Comparison of ENCODE assay signal across 21 mouse cellular contexts in the genomic region with DNA sequence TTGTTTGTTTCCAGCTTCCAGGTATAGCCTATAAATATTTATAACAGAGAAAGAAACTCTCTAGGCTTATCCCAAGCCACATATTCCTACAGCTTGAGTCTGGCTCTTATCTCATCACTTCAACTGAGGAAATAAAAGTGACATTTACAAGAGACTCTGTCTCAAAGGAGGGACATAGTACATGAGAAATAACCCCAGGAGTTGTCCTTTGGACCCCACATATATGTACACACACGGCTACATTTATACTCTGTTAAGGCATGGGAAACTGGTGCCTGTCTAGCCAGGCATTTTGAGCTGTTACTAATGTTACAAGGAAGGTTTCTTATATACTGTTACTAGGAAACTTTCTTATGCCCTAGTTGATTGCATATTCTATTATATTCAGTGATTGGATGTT.
DNase-seq lines count a peak whose midpoint lies in the region; ATAC-seq lines count a peak whose summit lies in the region.
"Had no signal": no experiment of that assay in that cellular context is flagged by ENCODE, and none has a peak within 500 bp of the region (broad histone marks: within the 10 kb centered on the region; RNA-seq: fewer than 3 reads in every experiment).

No protein-coding gene starts in this region.

- no peak for DNase-seq in lung, postnatal 4 days
- peak; percentile 2 for DNase-seq in retina, postnatal 1 day
- no peak for DNase-seq in retina, embryonic 14.5 days (ENCODE audit: low spot score)
- DNase-seq in Muller cell, postnatal 12 days (ENCODE audit: inconsistent ontology term), result no peak
- no peak for DNase-seq in spleen, postnatal 14 days (ENCODE audit: low spot score in 2 of 2)
- DNase-seq: adrenal gland, adult 8-10 months; adrenal gland, postnatal 14 days; adrenal gland, postnatal 36 days; cerebellum, adult 11-12 months; cerebellum, adult 2 months; cerebellum, adult 9-10 months; cerebellum, postnatal 10 days; cerebellum, postnatal 25 days had no signal

- H3K4me2 ChIP-seq in lung, embryonic 15.5 days, result no peak overlapping the region
- H3K4me2 ChIP-seq in intestine, embryonic 16.5 days (ENCODE audit: low read depth, low read length), result no peak overlapping the region
- H3K4me2 ChIP-seq: embryonic facial prominence, embryonic 12.5 days; forebrain, embryonic 13.5 days; forebrain, embryonic 15.5 days had no signal

- no peak overlapping the region for H3K9ac ChIP-seq in lung, embryonic 15.5 days
- no peak overlapping the region for H3K9ac ChIP-seq in intestine, embryonic 16.5 days (ENCODE audit: low read depth, low read length)
- H3K9ac ChIP-seq: embryonic facial prominence, embryonic 12.5 days; forebrain, embryonic 13.5 days; forebrain, embryonic 15.5 days had no signal

- 56% methylated on average over 1 of the region's 1 CpGs for WGBS in lung, embryonic 15.5 days
- 29% methylated on average over 1 of the region's 1 CpGs for WGBS in intestine, embryonic 16.5 days

- no peaks in the 10 kb centered on the region for H3K9me3 ChIP-seq in lung, embryonic 15.5 days
- H3K9me3 ChIP-seq in intestine, embryonic 16.5 days (ENCODE audit: control insufficient read depth, low read length), result no peaks in the 10 kb centered on the region
- H3K9me3 ChIP-seq: embryonic facial prominence, embryonic 10.5 days; embryonic facial prominence, embryonic 12.5 days; forebrain, embryonic 13.5 days; forebrain, embryonic 15.5 days had no signal

- no peak overlapping the region for H3K4me3 ChIP-seq in lung, embryonic 15.5 days
- no peak overlapping the region for H3K4me3 ChIP-seq in intestine, embryonic 16.5 days (ENCODE audit: low read length)
- H3K4me3 ChIP-seq: embryonic facial prominence, embryonic 10.5 days; embryonic facial prominence, embryonic 12.5 days; forebrain, embryonic 13.5 days; forebrain, embryonic 15.5 days had no signal

- ATAC-seq in lung, embryonic 15.5 days (ENCODE audit: borderline replicate concordance, extremely low read depth, low FRiP score, low TSS enrichment), result no peak
- ATAC-seq in intestine, embryonic 16.5 days, result peak; percentile 82
- ATAC-seq: activated CD4-positive, CD25-positive, alpha-beta regulatory T cell, adult 4 months; forebrain, embryonic 13.5 days; forebrain, embryonic 15.5 days; Patski had no signal

- H3K27me3 ChIP-seq in lung, embryonic 15.5 days, result no peaks in the 10 kb centered on the region
- no peaks in the 10 kb centered on the region for H3K27me3 ChIP-seq in intestine, embryonic 16.5 days (replicated peaks; ENCODE audit: control insufficient read depth, insufficient read depth, low read length)
- H3K27me3 ChIP-seq: embryonic facial prominence, embryonic 12.5 days; forebrain, embryonic 13.5 days; forebrain, embryonic 15.5 days; Patski had no signal

- no peaks in the 10 kb centered on the region for H3K4me1 ChIP-seq in lung, embryonic 15.5 days
- no peaks in the 10 kb centered on the region for H3K4me1 ChIP-seq in intestine, embryonic 16.5 days (ENCODE audit: control insufficient read depth, insufficient read depth, low read length)
- H3K4me1 ChIP-seq: forebrain, embryonic 13.5 days; forebrain, embryonic 15.5 days had no signal

- H3K36me3 ChIP-seq in lung, embryonic 15.5 days, result no peaks in the 10 kb centered on the region
- no peaks in the 10 kb centered on the region for H3K36me3 ChIP-seq in intestine, embryonic 16.5 days (ENCODE audit: control insufficient read depth, insufficient read depth, low read length)
- H3K36me3 ChIP-seq: embryonic facial prominence, embryonic 10.5 days; embryonic facial prominence, embryonic 12.5 days; forebrain, embryonic 15.5 days had no signal

- H3K27ac ChIP-seq in lung, embryonic 15.5 days, result peak overlapping the region; percentile 63
- no peak overlapping the region for H3K27ac ChIP-seq in intestine, embryonic 16.5 days (ENCODE audit: low read length)
- H3K27ac ChIP-seq: embryonic facial prominence, embryonic 10.5 days; embryonic facial prominence, embryonic 12.5 days; forebrain, embryonic 13.5 days; forebrain, embryonic 15.5 days had no signal
